Mouse (Mus musculus) G1E (cell line): ENCODE results near the gene Sft2d2. TPM values are rescaled to one million over a fixed set of nuclear protein-coding genes. Genes with fewer than 3 reads are reported as not detected.
A peak's percentile ranks its signal among the peaks of the same experiment; 100 is the strongest.

Experiments used
- ATAC-seq: 2 replicates; pipeline ENCODE4 v1.8.0; 2016; ENCODE audit warnings: mild to moderate bottlenecking; ENCODE audit not compliant: insufficient number of reproducible peaks, poor library complexity, low FRiP score, severe bottlenecking; ENCODE audit errors: extremely low read depth
- DNase-seq: peaks from one replicate; pipeline ENCODE4 v3.0.0; 2012; ENCODE audit warnings: low spot score
- H3K27me3 ChIP-seq: 2 replicates; pipeline ENCODE4 v1.6.1; 2012; ENCODE audit warnings: mild to moderate bottlenecking, low read length, inconsistent platforms; ENCODE audit not compliant: insufficient read depth
- H3K36me3 ChIP-seq: replicated peaks from 2 replicates; pipeline ENCODE3; 2012; ENCODE audit warnings: mild to moderate bottlenecking, inconsistent platforms
- H3K4me1 ChIP-seq: 2 replicates; pipeline ENCODE4 v1.6.1; 2012; ENCODE audit warnings: low read depth, low read length, inconsistent platforms, mixed read lengths; ENCODE audit not compliant: insufficient read depth
- H3K4me3 ChIP-seq: 2 replicates; pipeline ENCODE4 v1.5.1; 2012; ENCODE audit warnings: low read depth, mild to moderate bottlenecking, inconsistent platforms, low read length, moderate library complexity, mixed read lengths
- H3K9me3 ChIP-seq: replicated peaks from 2 replicates; pipeline ENCODE4 v1.6.1; 2012; ENCODE audit warnings: inconsistent platforms
- CTCF ChIP-seq: IDR thresholded peaks from 2 replicates; pipeline ENCODE4 v1.5.1; 2012; ENCODE audit warnings: low read depth, low read length, inconsistent platforms, mixed read lengths
- GATA1 ChIP-seq: IDR thresholded peaks from 2 replicates; pipeline ENCODE4 v1.6.1; 2012; ENCODE audit warnings: borderline replicate concordance, low read length, inconsistent platforms, mixed read lengths
- GATA2 ChIP-seq: IDR thresholded peaks from 2 replicates; pipeline ENCODE4 v1.6.1; 2012; ENCODE audit warnings: low read depth, low read length, inconsistent platforms, borderline replicate concordance
- POLR2AphosphoS5 ChIP-seq: IDR thresholded peaks from 2 replicates; pipeline ENCODE4 v1.6.1; 2012; ENCODE audit warnings: low read depth, low read length, inconsistent platforms; ENCODE audit not compliant: insufficient replicate concordance
- TAL1 ChIP-seq: conservative IDR thresholded peaks from 2 replicates; pipeline ENCODE4 v1.6.1; 2012; ENCODE audit warnings: low read depth, low read length, inconsistent platforms, mixed read lengths
- polyA plus RNA-seq: library from polyadenylated mRNA; stranded (reverse); fragments of >175 nt; gene quantifications from 2 replicates; pipeline ENCODE4 v1.2.3, GENCODE M21; 2012
- total RNA-seq, 2 experiments: library from RNA; stranded (forward) in 1 of 2; stranded (reverse) in 1 of 2; fragments of 200-1000 nt in 1 of 2; fragments of >200 nt in 1 of 2; fragmentation: Nextera tagmentation in 1 of 2; gene quantifications; 2 replicates each; pipeline ENCODE4 v1.2.3; 2014 to 2017

Sft2d2 gene
- total and polyA plus RNA-seq, 3 experiments, result 4.0 to 41.9 (median 41.6) TPM

GRCm38 (mm10) chr1:165133279-165133678 is 61.0 kb downstream of the Sft2d2 start:
- Histone ChIP-seq H3K4me1 (peaks cover 8% of the 10 kb centered on the region), H3K4me3 (no peak overlapping the region), H3K27me3 (peaks cover 3% of the 10 kb centered on the region; the same call in 1 of the 2 replicates), H3K36me3 (no peaks in the 10 kb centered on the region), H3K9me3 (no peaks in the 10 kb centered on the region)
- TF ChIP-seq CTCF, result no peak
- TF ChIP-seq GATA1, result no peak
- TF ChIP-seq TAL1, result no peak
- TF ChIP-seq GATA2, result no peak
- TF ChIP-seq POLR2AphosphoS5, result no peak
- ATAC-seq (no peak), DNase-seq (no peak)

DNA sequence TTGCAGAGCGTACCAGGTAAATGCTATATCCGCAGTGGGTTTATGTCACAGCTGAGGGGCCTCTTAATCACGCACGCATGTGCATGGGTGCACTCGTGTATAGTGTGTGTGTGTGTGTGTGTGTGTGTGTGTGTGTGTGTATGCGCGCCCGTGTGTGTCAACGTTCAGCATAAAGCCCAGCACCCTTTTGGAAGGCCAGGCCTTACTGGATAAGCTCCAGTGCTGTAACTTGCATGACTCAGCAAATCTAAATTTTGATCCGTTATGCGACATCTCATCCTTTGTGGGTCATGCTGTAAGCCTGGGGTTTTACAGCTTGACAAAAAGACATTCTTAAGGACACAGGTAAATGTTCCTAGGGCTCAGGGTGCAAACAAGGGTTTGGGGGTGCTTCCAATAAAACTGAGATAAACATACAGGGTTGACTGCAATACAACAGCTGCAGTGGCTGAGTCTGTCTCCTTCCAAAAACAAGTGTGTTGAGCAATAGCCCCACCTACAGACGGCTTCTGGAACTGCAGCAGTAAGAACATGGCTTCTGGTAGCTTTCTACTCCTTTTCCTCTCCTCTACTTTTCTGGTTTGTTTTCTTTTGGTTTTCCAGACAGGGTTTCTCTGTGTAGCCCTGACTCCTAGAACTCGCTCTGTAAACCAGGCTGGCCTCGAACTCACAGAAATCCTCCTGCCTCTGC is 61.9 kb downstream of the Sft2d2 start:
- ATAC-seq (peak; percentile 28; the same call in 1 of the 2 replicates), DNase-seq (peak; percentile 52)
- TF ChIP-seq GATA2 (no peak), CTCF (peak; percentile 93), GATA1 (no peak)
- H3K36me3 ChIP-seq, result no peaks in the 10 kb centered on the region
- H3K4me1 ChIP-seq, result peaks cover 8% of the 10 kb centered on the region
- H3K9me3 ChIP-seq, result no peaks in the 10 kb centered on the region
- no peak overlapping the region for H3K4me3 ChIP-seq
- peaks cover 3% of the 10 kb centered on the region; the same call in 1 of the 2 replicates for H3K27me3 ChIP-seq

DNA sequence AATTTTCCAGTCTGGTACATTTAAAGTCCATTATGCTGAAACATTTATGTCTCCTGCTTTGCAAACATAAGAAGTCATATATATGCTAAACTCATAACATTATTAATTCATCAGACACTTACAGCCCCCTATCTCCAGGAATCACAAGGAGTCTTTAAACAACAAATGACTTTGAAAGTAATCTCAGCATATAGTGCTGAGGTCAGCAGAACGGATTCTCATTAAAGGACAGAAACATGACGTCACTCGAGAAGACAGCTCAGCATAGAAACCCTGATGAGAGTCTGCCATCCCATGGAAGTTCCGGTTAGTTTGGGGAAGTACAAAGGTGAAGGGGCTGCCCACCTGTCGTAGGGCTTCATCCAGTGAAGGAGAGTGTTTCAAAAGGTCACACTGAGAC is 64.7 kb downstream of the Sft2d2 start:
- no peak for TF ChIP-seq CTCF
- no peak for TF ChIP-seq GATA1
- no peak for TF ChIP-seq TAL1
- TF ChIP-seq POLR2AphosphoS5, result no peak
- TF ChIP-seq GATA2, result no peak
- no peaks in the 10 kb centered on the region for H3K9me3 ChIP-seq
- no peaks in the 10 kb centered on the region for H3K27me3 ChIP-seq
- no peak overlapping the region for H3K4me3 ChIP-seq
- no peaks in the 10 kb centered on the region for H3K36me3 ChIP-seq
- DNase-seq, result no peak
- no peak for ATAC-seq
- H3K4me1 ChIP-seq, result peaks cover 8% of the 10 kb centered on the region

Other genes starting within 250 kb of the Sft2d2 start
- not detected in 2 replicates for gene Tbx19, start 33.7 kb downstream of the Sft2d2 start, total RNA-seq (2014; fragmentation: Nextera tagmentation)
- gene Tbx19, start 33.7 kb downstream of the Sft2d2 start, total RNA-seq (2017), result 0.52 TPM in 1 of 2 replicates, not detected in the other
- gene Tbx19, start 33.7 kb downstream of the Sft2d2 start, polyA plus RNA-seq, result not detected in 2 replicates
- gene Tiprl, start 42.6 kb upstream of the Sft2d2 start, total RNA-seq (2014; fragmentation: Nextera tagmentation), result 75.8 and 90.2 TPM in 2 replicates
- 37.5 and 66.8 TPM in 2 replicates for gene Tiprl, start 42.6 kb upstream of the Sft2d2 start, total RNA-seq (2017)
- 11.0 and 12.4 TPM in 2 replicates for gene Tiprl, start 42.6 kb upstream of the Sft2d2 start, polyA plus RNA-seq
- not detected in 2 replicates for gene Gpr161, start 101.4 kb upstream of the Sft2d2 start, total RNA-seq (2014; fragmentation: Nextera tagmentation)
- 0.06 and 0.11 TPM in 2 replicates for gene Gpr161, start 101.4 kb upstream of the Sft2d2 start, total RNA-seq (2017)
- gene Gpr161, start 101.4 kb upstream of the Sft2d2 start, polyA plus RNA-seq, result not detected in 2 replicates